Mouse (Mus musculus) testis, adult 2 months (tissue): Measurements from ENCODE around the gene Adssl1. TPM values are rescaled to one million over a fixed set of nuclear protein-coding genes. Genes with fewer than 3 reads are reported as not detected.

ENCODE experiments used
- H3K27ac ChIP-seq: fragments of 200-500 bp; 2 replicates; pipeline ENCODE4 v1.5.1; 2012; ENCODE audit warnings: low read depth, low read length; ENCODE audit not compliant: control insufficient read depth, insufficient read depth
- H3K27me3 ChIP-seq: fragments of 200-500 bp; 2 replicates; pipeline ENCODE4 v1.6.1; 2012; ENCODE audit warnings: mild to moderate bottlenecking, low read length, moderate library complexity; ENCODE audit not compliant: control insufficient read depth, insufficient read depth
- H3K36me3 ChIP-seq: fragments of 200-500 bp; 2 replicates; pipeline ENCODE4 v1.6.1; 2012; ENCODE audit warnings: mild to moderate bottlenecking, low read length; ENCODE audit not compliant: control insufficient read depth, insufficient read depth
- H3K4me1 ChIP-seq: fragments of 200-500 bp; 2 replicates; pipeline ENCODE4 v1.6.1; 2012; ENCODE audit warnings: low read length; ENCODE audit not compliant: control insufficient read depth, insufficient read depth
- H3K4me3 ChIP-seq: fragments of 200-500 bp; 2 replicates; pipeline ENCODE4 v1.5.1; 2012; ENCODE audit warnings: low read depth, mild to moderate bottlenecking, low read length, moderate library complexity, mixed read lengths; ENCODE audit not compliant: control insufficient read depth
- CTCF ChIP-seq: fragments of 200-500 bp; IDR thresholded peaks from 2 replicates; pipeline ENCODE4 v1.5.1; 2012; ENCODE audit warnings: low read depth, mild to moderate bottlenecking, inconsistent platforms, low read length, moderate library complexity; ENCODE audit not compliant: control insufficient read depth, insufficient read depth, insufficient replicate concordance
- POLR2A ChIP-seq: fragments of 200-500 bp; IDR thresholded peaks from 2 replicates; pipeline ENCODE4 v1.6.1; 2012; ENCODE audit warnings: low read depth, mild to moderate bottlenecking, inconsistent platforms, low read length, moderate library complexity; ENCODE audit not compliant: control insufficient read depth
- polyA plus RNA-seq: library from polyadenylated mRNA; depleted of rRNA; stranded (reverse); fragments of >200 nt; gene quantifications from 2 replicates; pipeline ENCODE4 v1.2.3, GENCODE M21; 2012

The Adssl1 gene
- polyA plus RNA-seq, 1 experiment: 8.9 TPM

DNA sequence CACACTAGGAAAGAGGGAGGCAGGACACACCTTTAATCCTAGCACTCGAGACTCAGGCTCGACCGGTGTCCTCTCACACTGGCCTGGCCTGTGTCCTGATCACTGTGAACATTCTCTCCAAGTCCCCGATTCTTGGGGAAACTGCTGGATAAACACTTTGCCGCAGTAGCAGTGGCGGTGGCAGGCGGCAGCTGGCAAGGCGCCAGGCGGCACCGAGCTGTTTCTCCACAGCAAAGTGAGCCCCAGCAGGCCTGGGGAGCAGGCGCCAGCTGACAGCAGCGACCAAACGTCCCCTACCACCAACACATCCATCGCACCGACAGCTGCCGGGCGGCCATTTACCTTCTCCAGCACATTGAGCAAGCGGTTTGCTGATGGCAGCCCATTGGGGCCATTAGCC lies 45.6 kb downstream of the Adssl1 start:
- no peak overlapping the region for H3K27ac ChIP-seq
- no peak overlapping the region for H3K4me3 ChIP-seq
- no peaks in the 10 kb centered on the region for H3K27me3 ChIP-seq
- no peaks in the 10 kb centered on the region for H3K36me3 ChIP-seq
- H3K4me1 ChIP-seq: no peaks in the 10 kb centered on the region
- TF ChIP-seq CTCF (no peak), POLR2A (no peak)

GRCm38 (mm10) chr12:112665881-112666544 lies 46.2 kb downstream of the Adssl1 start:
- H3K4me1 ChIP-seq: no peaks in the 10 kb centered on the region; the same call in 1 of the 2 replicates
- H3K27me3 ChIP-seq: no peaks in the 10 kb centered on the region
- no peak for TF ChIP-seq POLR2A
- no peak for TF ChIP-seq CTCF
- H3K27ac ChIP-seq: no peak overlapping the region
- H3K4me3 ChIP-seq: no peak overlapping the region
- H3K36me3 ChIP-seq: no peaks in the 10 kb centered on the region

DNA sequence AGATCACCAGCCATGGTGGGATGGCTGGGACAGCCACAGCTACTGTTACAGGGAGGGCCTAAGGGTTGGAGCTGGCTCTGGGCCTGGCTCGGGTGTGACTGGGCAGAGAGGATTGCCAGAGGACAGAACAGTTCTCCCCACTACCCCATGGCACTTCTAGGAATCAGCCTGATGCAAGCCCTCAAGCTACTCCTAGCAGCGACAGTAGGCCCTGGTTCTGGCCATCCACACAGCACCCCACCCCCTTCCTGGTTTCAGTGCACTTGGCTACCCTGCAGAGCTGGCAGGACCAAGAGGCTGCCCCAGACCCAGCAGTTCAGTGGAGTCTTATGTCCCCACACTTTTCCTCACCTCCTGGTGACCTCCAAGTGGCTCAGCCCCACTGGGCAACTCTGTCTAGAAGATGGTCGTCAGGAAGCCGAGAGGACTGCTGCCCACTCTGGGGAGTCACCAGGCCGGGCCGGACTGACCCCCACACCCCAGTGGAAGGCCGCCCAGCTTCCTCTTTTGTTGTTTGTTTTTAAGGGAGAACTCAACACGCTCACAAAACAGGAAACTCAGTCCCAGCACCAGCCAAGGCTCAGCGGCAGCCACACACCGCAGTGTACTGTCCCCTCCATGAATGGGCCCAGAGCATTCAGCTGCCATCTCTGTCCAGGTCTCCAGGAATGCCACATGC lies 47.9 kb downstream of the Adssl1 start:
- no peaks in the 10 kb centered on the region for H3K27me3 ChIP-seq
- H3K36me3 ChIP-seq: no peaks in the 10 kb centered on the region
- no peak overlapping the region for H3K27ac ChIP-seq
- no peak for TF ChIP-seq CTCF
- no peak for TF ChIP-seq POLR2A
- no peak overlapping the region for H3K4me3 ChIP-seq
- peaks cover 3% of the 10 kb centered on the region for H3K4me1 ChIP-seq

- Histone ChIP-seq H3K4me1 (peaks cover 23% of the 10 kb centered on the region), H3K36me3 (no peaks in the 10 kb centered on the region), H3K27me3 (no peaks in the 10 kb centered on the region), H3K4me3 (no peak overlapping the region), H3K27ac (no peak overlapping the region)
- no peak for TF ChIP-seq POLR2A
- no peak for TF ChIP-seq CTCF
These were observed 51.0 kb downstream of the Adssl1 start for GRCm38 (mm10) chr12:112670718-112671393.

GRCm38 (mm10) chr12:112671891-112672290 lies 52.0 kb downstream of the Adssl1 start:
- H3K4me3 ChIP-seq: no peak overlapping the region
- no peaks in the 10 kb centered on the region for H3K27me3 ChIP-seq
- H3K36me3 ChIP-seq: no peaks in the 10 kb centered on the region
- peaks cover 23% of the 10 kb centered on the region for H3K4me1 ChIP-seq
- H3K27ac ChIP-seq: no peak overlapping the region
- TF ChIP-seq CTCF: peak; percentile 10; the same call in 1 of the 2 replicates
- TF ChIP-seq POLR2A: no peak

GRCm38 (mm10) chr12:112672744-112673575 lies 53.1 kb downstream of the Adssl1 start:
- Histone ChIP-seq H3K4me3 (peak overlapping the region; percentile 78), H3K4me1 (peaks cover 27% of the 10 kb centered on the region), H3K27ac (peak overlapping the region; percentile 67), H3K36me3 (no peaks in the 10 kb centered on the region), H3K27me3 (no peaks in the 10 kb centered on the region)
- no peak for TF ChIP-seq CTCF
- no peak for TF ChIP-seq POLR2A
